Mouse (Mus musculus) adipose tissue, adult 10 weeks (tissue): ENCODE data around the gene Trcg1. TPM values are rescaled to one million over a fixed set of nuclear protein-coding genes. Genes with fewer than 3 reads are reported as not detected.

Source experiments
- polyA plus RNA-seq: library from polyadenylated mRNA; stranded (reverse); fragments of 350-450 nt; fragmentation: Illumina TruSeq; extraction: RNeasy Lipid Tissue Mini Kit (QIAGEN cat#74804); gene quantifications from one replicate; pipeline ENCODE4 v1.2.3, GENCODE M21; 2014; ENCODE audit warnings: low read depth, low replicate concordance

Trcg1 gene
- not detected for polyA plus RNA-seq

GRCm38 (mm10) chr9:57236256-57236655, at the start of gene Trcg1:
Gene Trcg1, plus strand, starts transcription at chr9:57236556.

GRCm38 (mm10) chr9:57261913-57262794, 25.8 kb downstream of the Trcg1 start, which contains the start of gene 1700017B05Rik:
Gene 1700017B05Rik, minus strand, starts transcription at chr9:57262612.

Other genes with a start within 250 kb of the Trcg1 start
- gene Ptpn9, start 241.6 kb upstream of the Trcg1 start, polyA plus RNA-seq = 27.0 TPM
- gene Sin3a, start 164.5 kb upstream of the Trcg1 start, polyA plus RNA-seq = 24.4 TPM
- gene Man2c1, start 105.9 kb upstream of the Trcg1 start, polyA plus RNA-seq = 90.5 TPM
- gene Neil1, start 88.3 kb upstream of the Trcg1 start, polyA plus RNA-seq = 9.1 TPM
- gene Commd4, start 78.2 kb upstream of the Trcg1 start, polyA plus RNA-seq = 113 TPM
- 19.8 TPM for gene 1700017B05Rik, start 26.1 kb downstream of the Trcg1 start, polyA plus RNA-seq
- 44.1 TPM for gene Ppcdc, start 203.6 kb downstream of the Trcg1 start, polyA plus RNA-seq
- gene Scamp5, start 231.5 kb downstream of the Trcg1 start, polyA plus RNA-seq = 30.8 TPM